Mouse (Mus musculus): ENCODE data around the gene Arxes1. TPM values are rescaled to one million over a fixed set of nuclear protein-coding genes. Genes with fewer than 3 reads are reported as not detected.

Arxes1 gene
- polyA plus RNA-seq (2017; shearing (Covaris generic)) = not detected

DNA sequence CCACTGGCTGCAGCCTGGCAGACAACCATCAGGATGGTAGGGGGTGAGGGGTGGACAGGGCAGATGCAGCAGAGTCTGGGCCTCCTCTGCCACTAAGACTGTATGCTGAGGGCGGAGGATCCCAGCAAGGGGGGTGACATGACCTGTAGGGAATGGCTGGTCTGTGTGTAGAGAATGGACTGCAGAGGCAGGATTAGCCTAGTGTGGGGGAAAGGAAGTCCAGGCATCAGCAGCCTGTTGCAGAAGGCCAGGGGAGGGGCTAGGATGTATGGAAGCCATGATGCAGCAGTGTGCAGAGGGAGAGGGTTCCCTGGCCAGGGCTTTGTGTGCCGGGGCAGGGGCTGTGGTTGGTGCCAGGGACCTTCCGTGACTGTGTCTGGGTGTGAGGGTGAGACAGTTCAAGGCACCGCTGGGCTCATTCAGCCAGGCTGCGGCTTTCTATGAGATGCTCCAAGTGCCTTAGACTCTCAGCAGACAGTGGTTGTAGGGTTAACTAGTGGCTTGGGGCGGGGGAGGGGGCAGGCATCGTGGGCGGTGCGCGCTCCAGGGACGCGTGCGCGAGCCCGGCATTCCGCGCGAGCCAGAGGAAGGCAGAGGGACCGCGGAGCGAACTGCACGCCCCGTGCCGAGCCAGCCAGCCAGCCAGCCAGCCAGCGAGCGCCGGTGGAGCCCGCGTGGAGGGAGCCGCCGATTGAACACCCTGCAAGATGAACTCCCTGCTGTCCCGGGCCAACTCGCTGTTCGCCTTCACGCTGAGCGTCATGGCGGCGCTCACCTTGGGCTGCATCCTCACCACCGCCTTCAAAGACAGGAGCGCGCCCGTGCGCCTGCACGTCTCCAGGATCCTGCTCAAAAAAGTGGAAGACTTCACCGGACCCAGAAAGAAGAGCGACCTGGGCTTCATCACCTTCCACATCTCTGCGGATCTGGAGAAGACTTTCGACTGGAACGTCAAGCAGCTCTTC lies at the start of gene Arxes1:
Gene Arxes1, plus strand, starts transcription at position 569 of the 965 bp plus-strand sequence.

DNA sequence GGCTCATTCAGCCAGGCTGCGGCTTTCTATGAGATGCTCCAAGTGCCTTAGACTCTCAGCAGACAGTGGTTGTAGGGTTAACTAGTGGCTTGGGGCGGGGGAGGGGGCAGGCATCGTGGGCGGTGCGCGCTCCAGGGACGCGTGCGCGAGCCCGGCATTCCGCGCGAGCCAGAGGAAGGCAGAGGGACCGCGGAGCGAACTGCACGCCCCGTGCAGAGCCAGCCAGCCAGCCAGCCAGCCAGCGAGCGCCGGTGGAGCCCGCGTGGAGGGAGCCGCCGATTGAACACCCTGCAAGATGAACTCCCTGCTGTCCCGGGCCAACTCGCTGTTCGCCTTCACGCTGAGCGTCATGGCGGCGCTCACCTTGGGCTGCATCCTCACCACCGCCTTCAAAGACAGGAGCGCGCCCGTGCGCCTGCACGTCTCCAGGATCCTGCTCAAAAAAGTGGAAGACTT lies 39.5 kb upstream of the Arxes1 start, which contains the start of gene Arxes2:
Gene Arxes2, plus strand, starts transcription at position 161 of the 456 bp plus-strand sequence.

DNA sequence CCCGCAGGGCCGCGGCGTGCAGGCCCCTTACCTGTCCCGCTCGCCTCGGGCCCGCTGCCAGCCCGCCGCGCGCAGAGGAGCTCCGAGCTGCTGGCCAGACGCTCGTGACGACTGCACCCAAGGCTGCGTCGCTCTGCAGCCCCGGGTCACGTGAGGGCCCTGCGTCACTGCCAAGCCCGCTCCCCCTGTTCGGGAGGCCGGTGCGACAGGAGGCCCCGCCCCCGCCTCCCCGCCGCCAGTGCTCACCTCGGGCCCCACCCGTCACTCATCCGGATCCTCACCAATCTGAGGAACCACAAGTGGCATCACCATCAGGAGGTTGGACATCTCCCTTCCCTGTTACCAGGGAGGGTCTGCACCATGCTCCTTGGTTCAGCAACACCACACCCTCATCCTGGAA lies 34.9 kb downstream of the Arxes1 start, which contains the start of gene Bex2:
Gene Bex2, minus strand, starts transcription at position 217 of the 400 bp plus-strand sequence.

Other genes with a start within 250 kb of the Arxes1 start
- gene Bhlhb9, start 235.8 kb upstream of the Arxes1 start, polyA plus RNA-seq (2017; shearing (Covaris generic)) = 10 to 100 TPM; 25.3 to 27.9 TPM
- gene Gprasp2, start 194.3 kb upstream of the Arxes1 start, polyA plus RNA-seq (2017; shearing (Covaris generic)) = 1 to 10 TPM; 2.9 to 3.4 TPM
- 10 to 100 TPM; 10.2 TPM for gene Arxes2, start 39.5 kb upstream of the Arxes1 start, polyA plus RNA-seq (2017; shearing (Covaris generic))
- under 1 TPM; 0.38 to 0.60 TPM for gene Bex2, start 34.9 kb downstream of the Arxes1 start, polyA plus RNA-seq (2017; shearing (Covaris generic))
- gene Nxf3, start 51.9 kb downstream of the Arxes1 start, polyA plus RNA-seq (2017; shearing (Covaris generic)) = under 1 TPM in 1 of 2 experiments, not detected in 1; 0.07 TPM
- gene Bex4, start 105.6 kb downstream of the Arxes1 start, polyA plus RNA-seq (2017; shearing (Covaris generic)) = 1 to 10 TPM in 1 of 2 experiments, not detected in 1; 1.5 TPM
- gene Tceal8, start 139.0 kb downstream of the Arxes1 start, polyA plus RNA-seq (2017; shearing (Covaris generic)) = 1 to 10 TPM; 1.1 to 2.7 TPM
- gene Tceal5, start 170.5 kb downstream of the Arxes1 start, polyA plus RNA-seq (2017; shearing (Covaris generic)) = not detected
- gene Tceal7, start 181.4 kb downstream of the Arxes1 start, polyA plus RNA-seq (2017; shearing (Covaris generic)) = not detected
- under 1 TPM in 1 of 2 experiments, not detected in 1; 0.60 TPM for gene Bex1, start 182.1 kb downstream of the Arxes1 start, polyA plus RNA-seq (2017; shearing (Covaris generic))
- gene Tceal9, start 211.7 kb downstream of the Arxes1 start, polyA plus RNA-seq (2017; shearing (Covaris generic)) = 10 to 100 TPM; 35.3 to 55.3 TPM
- gene Bex3, start 236.9 kb downstream of the Arxes1 start, polyA plus RNA-seq (2017; shearing (Covaris generic)) = 10 to 100 TPM; 93.0 to 94.3 TPM

All from activated CD4-positive, CD25-positive, alpha-beta regulatory T cell (primary cell).